Mouse (Mus musculus): ENCODE data around the gene Gm14685. TPM values are rescaled to one million over a fixed set of nuclear protein-coding genes. Genes with fewer than 3 reads are reported as not detected.

The Gm14685 gene
- polyA plus RNA-seq (2015; fragmentation: Nextera tagmentation; extraction: Ambion mirVana), result 0.14 and 0.23 TPM in 2 replicates

GRCm38 (mm10) chrX:73116747-73117146 is at the start of gene Gm14685:
Gm14685 (plus strand) TSS chrX:73117047.

GRCm38 (mm10) chrX:73082267-73083055 is 34.4 kb upstream of the Gm14685 start, which contains the start of gene Xlr4a:
Xlr4a (minus strand) TSS chrX:73082478.

GRCm38 (mm10) chrX:73096941-73097508 is 19.8 kb upstream of the Gm14685 start, which contains the start of gene Xlr3a:
Xlr3a (minus strand) TSS chrX:73097095.

GRCm38 (mm10) chrX:73148496-73148895 is 31.6 kb downstream of the Gm14685 start, which contains the start of gene Xlr5b:
Xlr5b (plus strand) TSS chrX:73148796.

GRCm38 (mm10) chrX:73149350-73149749 is 32.5 kb downstream of the Gm14685 start, which contains the start of gene DXBay18:
DXBay18 (minus strand) TSS chrX:73149450.

GRCm38 (mm10) chrX:73176889-73177288 is 60.0 kb downstream of the Gm14685 start, which contains the start of gene Spin2d:
Spin2d (minus strand) TSS chrX:73176989.

Other genes starting within 250 kb of the Gm14685 start
- gene Cetn2, start 198.6 kb upstream of the Gm14685 start, polyA plus RNA-seq (2015; fragmentation: Nextera tagmentation; extraction: Ambion mirVana), result 42.3 and 61.5 TPM in 2 replicates
- 22.7 and 44.4 TPM in 2 replicates for gene Nsdhl, start 198.5 kb upstream of the Gm14685 start, polyA plus RNA-seq (2015; fragmentation: Nextera tagmentation; extraction: Ambion mirVana)
- 10.3 and 14.2 TPM in 2 replicates for gene Zfp185, start 129.7 kb upstream of the Gm14685 start, polyA plus RNA-seq (2015; fragmentation: Nextera tagmentation; extraction: Ambion mirVana)
- 0.08 TPM in 1 of 2 replicates, not detected in the other for gene Pnma5, start 79.9 kb upstream of the Gm14685 start, polyA plus RNA-seq (2015; fragmentation: Nextera tagmentation; extraction: Ambion mirVana)
- not detected in 2 replicates for gene Pnma3, start 52.3 kb upstream of the Gm14685 start, polyA plus RNA-seq (2015; fragmentation: Nextera tagmentation; extraction: Ambion mirVana)
- 2.6 TPM in 1 of 2 replicates, not detected in the other for gene Xlr4a, start 34.6 kb upstream of the Gm14685 start, polyA plus RNA-seq (2015; fragmentation: Nextera tagmentation; extraction: Ambion mirVana)
- 0.58 and 3.1 TPM in 2 replicates for gene Xlr3a, start 20.0 kb upstream of the Gm14685 start, polyA plus RNA-seq (2015; fragmentation: Nextera tagmentation; extraction: Ambion mirVana)
- gene Xlr5b, start 31.7 kb downstream of the Gm14685 start, polyA plus RNA-seq (2015; fragmentation: Nextera tagmentation; extraction: Ambion mirVana), result not detected in 2 replicates
- gene DXBay18, start 32.4 kb downstream of the Gm14685 start, polyA plus RNA-seq (2015; fragmentation: Nextera tagmentation; extraction: Ambion mirVana), result not detected in 2 replicates
- not detected in 2 replicates for gene Spin2d, start 59.9 kb downstream of the Gm14685 start, polyA plus RNA-seq (2015; fragmentation: Nextera tagmentation; extraction: Ambion mirVana)
- 0.79 and 15.1 TPM in 2 replicates for gene Xlr3b, start 75.2 kb downstream of the Gm14685 start, polyA plus RNA-seq (2015; fragmentation: Nextera tagmentation; extraction: Ambion mirVana)
- gene Xlr4b, start 97.3 kb downstream of the Gm14685 start, polyA plus RNA-seq (2015; fragmentation: Nextera tagmentation; extraction: Ambion mirVana), result 0.17 and 3.3 TPM in 2 replicates
- gene F8a, start 111.2 kb downstream of the Gm14685 start, polyA plus RNA-seq (2015; fragmentation: Nextera tagmentation; extraction: Ambion mirVana), result 21.2 and 24.6 TPM in 2 replicates
- 0.25 TPM in 1 of 2 replicates, not detected in the other for gene Xlr4c, start 126.1 kb downstream of the Gm14685 start, polyA plus RNA-seq (2015; fragmentation: Nextera tagmentation; extraction: Ambion mirVana)
- gene Xlr3c, start 148.3 kb downstream of the Gm14685 start, polyA plus RNA-seq (2015; fragmentation: Nextera tagmentation; extraction: Ambion mirVana), result not detected in 2 replicates
- 0.10 TPM in 1 of 2 replicates, not detected in the other for gene Xlr5a, start 175.9 kb downstream of the Gm14685 start, polyA plus RNA-seq (2015; fragmentation: Nextera tagmentation; extraction: Ambion mirVana)
- not detected in 2 replicates for gene Xlr5c, start 175.9 kb downstream of the Gm14685 start, polyA plus RNA-seq (2015; fragmentation: Nextera tagmentation; extraction: Ambion mirVana)
- not detected in 2 replicates for gene Gm45015, start 219.8 kb downstream of the Gm14685 start, polyA plus RNA-seq (2015; fragmentation: Nextera tagmentation; extraction: Ambion mirVana)
- 4.0 and 4.9 TPM in 2 replicates for gene Zfp275, start 225.6 kb downstream of the Gm14685 start, polyA plus RNA-seq (2015; fragmentation: Nextera tagmentation; extraction: Ambion mirVana)